In genomic region chr14:96217805-96218441, GRCm38 (mm10) we compare ENCODE assay signal across 22 mouse cellular contexts.
A peak's percentile ranks its signal among the peaks of the same experiment; 100 is the strongest.
DNase-seq lines count a peak whose midpoint lies in the region; ATAC-seq and TF ChIP-seq lines count a peak whose summit lies in the region.
"Had no signal": no experiment of that assay in that cellular context is flagged by ENCODE, and none has a peak within 500 bp of the region (broad histone marks: within the 10 kb centered on the region; RNA-seq: fewer than 3 reads in every experiment).

No protein-coding gene starts in this region.

- H3K4me3 ChIP-seq in forebrain, embryonic 14.5 days (ENCODE audit: low read depth, low read length): no peak overlapping the region
- H3K4me3 ChIP-seq in forebrain, postnatal 0 days (ENCODE audit: low read depth, low read length): no peak overlapping the region
- H3K4me3 ChIP-seq in midbrain, embryonic 10.5 days: no peak overlapping the region
- no peak overlapping the region for H3K4me3 ChIP-seq in midbrain, embryonic 15.5 days
- H3K4me3 ChIP-seq in liver, embryonic 12.5 days: no peak overlapping the region
- H3K4me3 ChIP-seq: embryonic facial prominence, embryonic 13.5 days; forebrain, embryonic 15.5 days; intestine, embryonic 15.5 days; myocyte had no signal

- H3K27me3 ChIP-seq in forebrain, embryonic 14.5 days (replicated peaks; ENCODE audit: control insufficient read depth, insufficient read depth, low read length): no peaks in the 10 kb centered on the region
- H3K27me3 ChIP-seq in forebrain, postnatal 0 days (ENCODE audit: insufficient read depth, low read length): no peaks in the 10 kb centered on the region
- no peaks in the 10 kb centered on the region for H3K27me3 ChIP-seq in midbrain, embryonic 10.5 days (ENCODE audit: low read depth, poor library complexity, severe bottlenecking)
- H3K27me3 ChIP-seq in midbrain, embryonic 15.5 days (replicated peaks): no peaks in the 10 kb centered on the region
- H3K27me3 ChIP-seq in liver, embryonic 12.5 days (replicated peaks): no peaks in the 10 kb centered on the region
- H3K27me3 ChIP-seq: embryonic facial prominence, embryonic 13.5 days; forebrain, embryonic 15.5 days; intestine, embryonic 15.5 days had no signal

- DNase-seq in forebrain, embryonic 14.5 days (ENCODE audit: low spot score): peak; percentile 1
- no peak for DNase-seq in forebrain, postnatal 0 days
- DNase-seq in midbrain, embryonic 10.5 days (ENCODE audit: low spot score): peak; percentile 27
- DNase-seq in embryo, embryonic 11 days: peak; percentile 43
- peak; percentile 45 for DNase-seq in retina, embryonic 14.5 days (ENCODE audit: low spot score)
- DNase-seq in frontal cortex, postnatal 10 days (ENCODE audit: low spot score in 2 of 2): no peak
- DNase-seq: B cell, adult 2 months; cerebellum, adult 11 months; cerebellum, postnatal 36 days; heart, postnatal 10 days; kidney, postnatal 36 days; left cerebral cortex, postnatal 4 days; lung, adult 18-20 months; lung, postnatal 14 days had no signal

- WGBS in forebrain, embryonic 14.5 days: 72% methylated on average over 6 of the region's 6 CpGs
- 72% methylated on average over 6 of the region's 6 CpGs for WGBS in forebrain, postnatal 0 days
- WGBS in midbrain, embryonic 10.5 days: 51% methylated on average over 6 of the region's 6 CpGs
- WGBS in midbrain, embryonic 15.5 days: 31% methylated on average over 6 of the region's 6 CpGs
- WGBS in liver, embryonic 12.5 days (ENCODE audit: insufficient replicate concordance): 55% methylated on average over 6 of the region's 6 CpGs

- no peak overlapping the region for H3K4me2 ChIP-seq in forebrain, embryonic 14.5 days (ENCODE audit: low read length)
- no peak overlapping the region for H3K4me2 ChIP-seq in forebrain, postnatal 0 days (ENCODE audit: low read depth)
- no peak overlapping the region for H3K4me2 ChIP-seq in midbrain, embryonic 15.5 days
- H3K4me2 ChIP-seq in liver, embryonic 12.5 days: no peak overlapping the region
- H3K4me2 ChIP-seq: embryonic facial prominence, embryonic 13.5 days; forebrain, embryonic 15.5 days; heart, embryonic 11.5 days; hindbrain, embryonic 14.5 days; intestine, embryonic 15.5 days had no signal

- H3K4me1 ChIP-seq in forebrain, embryonic 14.5 days (ENCODE audit: control insufficient read depth, insufficient read depth, low read length): no peaks in the 10 kb centered on the region
- H3K4me1 ChIP-seq in forebrain, postnatal 0 days (ENCODE audit: insufficient read depth): no peaks in the 10 kb centered on the region
- peaks cover 8% of the 10 kb centered on the region; the same call in 1 of the 2 replicates for H3K4me1 ChIP-seq in midbrain, embryonic 10.5 days
- no peaks in the 10 kb centered on the region for H3K4me1 ChIP-seq in midbrain, embryonic 15.5 days
- H3K4me1 ChIP-seq in liver, embryonic 12.5 days: no peaks in the 10 kb centered on the region
- H3K4me1 ChIP-seq: embryonic facial prominence, embryonic 13.5 days; forebrain, embryonic 15.5 days; intestine, embryonic 15.5 days had no signal

- H3K9ac ChIP-seq in forebrain, embryonic 14.5 days (ENCODE audit: low read length): no peak overlapping the region
- H3K9ac ChIP-seq in forebrain, postnatal 0 days: no peak overlapping the region
- no peak overlapping the region for H3K9ac ChIP-seq in midbrain, embryonic 15.5 days
- H3K9ac ChIP-seq in liver, embryonic 12.5 days: no peak overlapping the region
- H3K9ac ChIP-seq: embryonic facial prominence, embryonic 13.5 days; forebrain, embryonic 15.5 days; hindbrain, embryonic 14.5 days; intestine, embryonic 15.5 days had no signal

- ATAC-seq in forebrain, embryonic 14.5 days: no peak
- ATAC-seq in forebrain, postnatal 0 days: no peak
- no peak for ATAC-seq in midbrain, embryonic 15.5 days (replicated peaks)
- no peak for ATAC-seq in liver, embryonic 12.5 days
- ATAC-seq: forebrain, embryonic 15.5 days; intestine, embryonic 15.5 days had no signal

- no peaks in the 10 kb centered on the region for H3K36me3 ChIP-seq in forebrain, embryonic 14.5 days (ENCODE audit: control insufficient read depth, insufficient read depth, low read length)
- no peaks in the 10 kb centered on the region for H3K36me3 ChIP-seq in forebrain, postnatal 0 days (ENCODE audit: insufficient read depth)
- H3K36me3 ChIP-seq in midbrain, embryonic 10.5 days: no peaks in the 10 kb centered on the region
- H3K36me3 ChIP-seq in midbrain, embryonic 15.5 days (replicated peaks): no peaks in the 10 kb centered on the region
- no peaks in the 10 kb centered on the region for H3K36me3 ChIP-seq in liver, embryonic 12.5 days
- H3K36me3 ChIP-seq: embryonic facial prominence, embryonic 13.5 days; forebrain, embryonic 15.5 days; intestine, embryonic 15.5 days had no signal

- H3K27ac ChIP-seq in forebrain, embryonic 14.5 days (ENCODE audit: low read depth, low read length): no peak overlapping the region
- no peak overlapping the region for H3K27ac ChIP-seq in forebrain, postnatal 0 days (ENCODE audit: low read depth, low read length)
- H3K27ac ChIP-seq in midbrain, embryonic 10.5 days (replicated peaks): no peak overlapping the region
- H3K27ac ChIP-seq in midbrain, embryonic 15.5 days: no peak overlapping the region
- H3K27ac ChIP-seq in liver, embryonic 12.5 days: no peak overlapping the region
- H3K27ac ChIP-seq: embryonic facial prominence, embryonic 13.5 days; forebrain, embryonic 15.5 days; hindbrain, embryonic 14.5 days; intestine, embryonic 15.5 days had no signal

- H3K9me3 ChIP-seq in forebrain, embryonic 14.5 days (replicated peaks; ENCODE audit: control insufficient read depth, low read length): no peaks in the 10 kb centered on the region
- H3K9me3 ChIP-seq in forebrain, postnatal 0 days (ENCODE audit: low read length): no peaks in the 10 kb centered on the region
- H3K9me3 ChIP-seq in midbrain, embryonic 10.5 days (replicated peaks): no peaks in the 10 kb centered on the region
- no peaks in the 10 kb centered on the region for H3K9me3 ChIP-seq in midbrain, embryonic 15.5 days
- H3K9me3 ChIP-seq in liver, embryonic 12.5 days (replicated peaks): no peaks in the 10 kb centered on the region
- H3K9me3 ChIP-seq: embryonic facial prominence, embryonic 13.5 days; forebrain, embryonic 15.5 days; intestine, embryonic 15.5 days had no signal

- no peak for TF ChIP-seq CTCF in forebrain, postnatal 0 days (IDR thresholded peaks at IDR 0.05; ENCODE audit: low read depth)

Comparison
In these comparisons a context has a peak if more than half of its experiments do, and no peak if none do; other contexts are left out.
1. DNase-seq: peak in forebrain, embryonic 14.5 days (single experiment), midbrain, embryonic 10.5 days (single experiment), embryo, embryonic 11 days (single experiment) and retina, embryonic 14.5 days (single experiment); none in forebrain, postnatal 0 days (single experiment) and frontal cortex, postnatal 10 days (0 of 2).